Mouse (Mus musculus): Measurements from ENCODE around the gene Me1. TPM values are rescaled to one million over a fixed set of nuclear protein-coding genes. Genes with fewer than 3 reads are reported as not detected.

Gene Me1
- total and polyA plus RNA-seq, 2 experiments from 2014 or later = 9.2 to 35.1 TPM

GRCm38 (mm10) chr9:86560543-86560942 is 135.2 kb downstream of the Me1 start:
- whole genome bisulfite sequencing = 76% methylated on average over 3 of the region's 3 CpGs
- H3K27ac ChIP-seq (ENCODE audit: low read depth) = no peak overlapping the region
- H3K4me2 ChIP-seq (ENCODE audit: low read depth, low read length) = no peak overlapping the region
- DNase-seq (ENCODE audit: low spot score) (no peak), ATAC-seq (ENCODE audit: insufficient read depth, low read depth) (no peak)
- no peak overlapping the region for H3K4me3 ChIP-seq (ENCODE audit: low read depth, low read length)
- no peaks in the 10 kb centered on the region for H3K27me3 ChIP-seq (ENCODE audit: control insufficient read depth, insufficient read depth, low read length)
- no peak overlapping the region for H3K9ac ChIP-seq (replicated peaks; ENCODE audit: low read depth, low read length)
- no peaks in the 10 kb centered on the region for H3K9me3 ChIP-seq (replicated peaks; ENCODE audit: control insufficient read depth, low read length)
- H3K36me3 ChIP-seq (replicated peaks; ENCODE audit: control insufficient read depth, insufficient read depth, low read length) = peaks cover 80% of the 10 kb centered on the region
- TF ChIP-seq CTCF (IDR thresholded peaks at IDR 0.05; ENCODE audit: low read depth) (no peak), EP300 (IDR thresholded peaks at IDR 0.05; ENCODE audit: low read depth) (no peak)
- no peaks in the 10 kb centered on the region for H3K4me1 ChIP-seq (ENCODE audit: control insufficient read depth, insufficient read depth)

- DNase-seq (ENCODE audit: low spot score) (no peak), ATAC-seq (ENCODE audit: insufficient read depth, low read depth) (no peak)
- Histone ChIP-seq H3K4me2 (ENCODE audit: low read depth, low read length) (no peak overlapping the region), H3K9me3 (replicated peaks; ENCODE audit: control insufficient read depth, low read length) (no peaks in the 10 kb centered on the region), H3K9ac (replicated peaks; ENCODE audit: low read depth, low read length) (no peak overlapping the region), H3K27me3 (ENCODE audit: control insufficient read depth, insufficient read depth, low read length) (no peaks in the 10 kb centered on the region), H3K4me1 (ENCODE audit: control insufficient read depth, insufficient read depth) (no peaks in the 10 kb centered on the region), H3K4me3 (ENCODE audit: low read depth, low read length) (no peak overlapping the region), H3K36me3 (replicated peaks; ENCODE audit: control insufficient read depth, insufficient read depth, low read length) (peaks cover 74% of the 10 kb centered on the region), H3K27ac (ENCODE audit: low read depth) (no peak overlapping the region)
- 90% methylated on average over 4 of the region's 4 CpGs for WGBS
- TF ChIP-seq CTCF (IDR thresholded peaks at IDR 0.05; ENCODE audit: low read depth) (no peak), EP300 (IDR thresholded peaks at IDR 0.05; ENCODE audit: low read depth) (no peak)
These were observed 141.1 kb downstream of the Me1 start for GRCm38 (mm10) chr9:86554641-86555040.

GRCm38 (mm10) chr9:86553886-86554285 is 141.9 kb downstream of the Me1 start:
- H3K36me3 ChIP-seq (replicated peaks; ENCODE audit: control insufficient read depth, insufficient read depth, low read length) = peaks cover 71% of the 10 kb centered on the region
- no peak for ATAC-seq (ENCODE audit: insufficient read depth, low read depth)
- 73% methylated on average over 9 of the region's 9 CpGs for WGBS

GRCm38 (mm10) chr9:86550717-86551116 is 145.0 kb downstream of the Me1 start:
- DNase-seq (ENCODE audit: low spot score) (no peak), ATAC-seq (ENCODE audit: insufficient read depth, low read depth) (no peak)
- H3K9ac ChIP-seq (replicated peaks; ENCODE audit: low read depth, low read length) = no peak overlapping the region
- H3K9me3 ChIP-seq (replicated peaks; ENCODE audit: control insufficient read depth, low read length) = no peaks in the 10 kb centered on the region
- TF ChIP-seq CTCF (IDR thresholded peaks at IDR 0.05; ENCODE audit: low read depth) (no peak), EP300 (IDR thresholded peaks at IDR 0.05; ENCODE audit: low read depth) (no peak)
- H3K36me3 ChIP-seq (replicated peaks; ENCODE audit: control insufficient read depth, insufficient read depth, low read length) = peaks cover 69% of the 10 kb centered on the region
- 90% methylated on average over 3 of the region's 3 CpGs for WGBS
- no peaks in the 10 kb centered on the region for H3K27me3 ChIP-seq (ENCODE audit: control insufficient read depth, insufficient read depth, low read length)
- H3K27ac ChIP-seq (ENCODE audit: low read depth) = no peak overlapping the region
- no peaks in the 10 kb centered on the region for H3K4me1 ChIP-seq (ENCODE audit: control insufficient read depth, insufficient read depth)
- no peak overlapping the region for H3K4me3 ChIP-seq (ENCODE audit: low read depth, low read length)
- H3K4me2 ChIP-seq (ENCODE audit: low read depth, low read length) = no peak overlapping the region

More at GRCm38 (mm10) chr9:86553886-86554285, 141.9 kb downstream of the Me1 start:
- Histone ChIP-seq H3K9ac (replicated peaks; ENCODE audit: low read depth, low read length) (no peak overlapping the region), H3K27me3 (ENCODE audit: control insufficient read depth, insufficient read depth, low read length) (no peaks in the 10 kb centered on the region), H3K9me3 (replicated peaks; ENCODE audit: control insufficient read depth, low read length) (no peaks in the 10 kb centered on the region), H3K4me1 (ENCODE audit: control insufficient read depth, insufficient read depth) (no peaks in the 10 kb centered on the region), H3K27ac (ENCODE audit: low read depth) (no peak overlapping the region), H3K4me3 (ENCODE audit: low read depth, low read length) (no peak overlapping the region), H3K4me2 (ENCODE audit: low read depth, low read length) (no peak overlapping the region)
- no peak for DNase-seq (ENCODE audit: low spot score)
- TF ChIP-seq EP300 (IDR thresholded peaks at IDR 0.05; ENCODE audit: low read depth) (no peak), CTCF (IDR thresholded peaks at IDR 0.05; ENCODE audit: low read depth) (no peak)

GRCm38 (mm10) chr9:86549637-86550162 is 146.1 kb downstream of the Me1 start:
- WGBS = 77% methylated on average over 5 of the region's 5 CpGs
- no peak overlapping the region for H3K4me2 ChIP-seq (ENCODE audit: low read depth, low read length)
- H3K27me3 ChIP-seq (ENCODE audit: control insufficient read depth, insufficient read depth, low read length) = no peaks in the 10 kb centered on the region
- H3K36me3 ChIP-seq (replicated peaks; ENCODE audit: control insufficient read depth, insufficient read depth, low read length) = peaks cover 70% of the 10 kb centered on the region
- DNase-seq (ENCODE audit: low spot score) (no peak), ATAC-seq (ENCODE audit: insufficient read depth, low read depth) (no peak)
- H3K4me1 ChIP-seq (ENCODE audit: control insufficient read depth, insufficient read depth) = no peaks in the 10 kb centered on the region
- TF ChIP-seq EP300 (IDR thresholded peaks at IDR 0.05; ENCODE audit: low read depth) (no peak), CTCF (IDR thresholded peaks at IDR 0.05; ENCODE audit: low read depth) (no peak)
- H3K9me3 ChIP-seq (replicated peaks; ENCODE audit: control insufficient read depth, low read length) = no peaks in the 10 kb centered on the region
- no peak overlapping the region for H3K27ac ChIP-seq (ENCODE audit: low read depth)
- no peak overlapping the region for H3K9ac ChIP-seq (replicated peaks; ENCODE audit: low read depth, low read length)
- no peak overlapping the region for H3K4me3 ChIP-seq (ENCODE audit: low read depth, low read length)

- Histone ChIP-seq H3K9ac (replicated peaks; ENCODE audit: low read depth, low read length) (no peak overlapping the region), H3K9me3 (replicated peaks; ENCODE audit: control insufficient read depth, low read length) (no peaks in the 10 kb centered on the region), H3K4me1 (ENCODE audit: control insufficient read depth, insufficient read depth) (no peaks in the 10 kb centered on the region), H3K36me3 (replicated peaks; ENCODE audit: control insufficient read depth, insufficient read depth, low read length) (peaks cover 73% of the 10 kb centered on the region), H3K4me2 (ENCODE audit: low read depth, low read length) (no peak overlapping the region), H3K4me3 (ENCODE audit: low read depth, low read length) (no peak overlapping the region), H3K27ac (ENCODE audit: low read depth) (no peak overlapping the region), H3K27me3 (ENCODE audit: control insufficient read depth, insufficient read depth, low read length) (no peaks in the 10 kb centered on the region)
- no peak for TF ChIP-seq CTCF (IDR thresholded peaks at IDR 0.05; ENCODE audit: low read depth)
- no peak for TF ChIP-seq EP300 (IDR thresholded peaks at IDR 0.05; ENCODE audit: low read depth)
- DNase-seq (ENCODE audit: low spot score) (no peak), ATAC-seq (ENCODE audit: insufficient read depth, low read depth) (no peak)
- 68% methylated on average over 1 of the region's 1 CpGs for WGBS
These were observed 151.2 kb downstream of the Me1 start for GRCm38 (mm10) chr9:86544559-86544958.
